Mouse (Mus musculus) megakaryocyte-erythroid progenitor cell, adult 5-6 weeks (primary cell): ENCODE results near the gene Gm26938. TPM values are rescaled to one million over a fixed set of nuclear protein-coding genes. Genes with fewer than 3 reads are reported as not detected.

Source experiments
- total RNA-seq, 2 experiments: library from RNA; stranded (forward) in 1 of 2; stranded (reverse) in 1 of 2; fragments of 200-1000, 215-1000 nt in 1 of 2; fragments of >200 nt in 1 of 2; fragmentation: Nextera tagmentation in 1 of 2; gene quantifications; 2 replicates each; pipeline ENCODE4 v1.2.3; 2014 to 2017

The Gm26938 gene
- total RNA-seq, 2 experiments from 2014 or later, result not detected

Other genes starting within 250 kb of the Gm26938 start
- 13.2 and 13.9 TPM in 2 replicates for gene Micall2, start 90.1 kb downstream of the Gm26938 start, total RNA-seq (2014; fragmentation: Nextera tagmentation)
- gene Micall2, start 90.1 kb downstream of the Gm26938 start, total RNA-seq (2017), result 2.6 and 5.7 TPM in 2 replicates
- gene Ints1, start 50.7 kb downstream of the Gm26938 start, total RNA-seq (2014; fragmentation: Nextera tagmentation), result 106 and 117 TPM in 2 replicates
- gene Ints1, start 50.7 kb downstream of the Gm26938 start, total RNA-seq (2017), result 33.9 and 34.7 TPM in 2 replicates
- gene Mafk, start 34.9 kb downstream of the Gm26938 start, total RNA-seq (2014; fragmentation: Nextera tagmentation), result 23.8 and 24.3 TPM in 2 replicates
- gene Mafk, start 34.9 kb downstream of the Gm26938 start, total RNA-seq (2017), result 40.1 and 49.3 TPM in 2 replicates
- not detected in 2 replicates for gene Tmem184a, start 6.5 kb downstream of the Gm26938 start, total RNA-seq (2014; fragmentation: Nextera tagmentation)
- gene Tmem184a, start 6.5 kb downstream of the Gm26938 start, total RNA-seq (2017), result 2.0 TPM in 1 of 2 replicates, not detected in the other
- 95.3 and 101 TPM in 2 replicates for gene Psmg3, start 478 bp upstream of the Gm26938 start, total RNA-seq (2014; fragmentation: Nextera tagmentation)
- 12.7 and 16.0 TPM in 2 replicates for gene Psmg3, start 478 bp upstream of the Gm26938 start, total RNA-seq (2017)
- 0.13 TPM in 1 of 2 replicates, not detected in the other for gene Elfn1, start 81.5 kb upstream of the Gm26938 start, total RNA-seq (2014; fragmentation: Nextera tagmentation)
- gene Elfn1, start 81.5 kb upstream of the Gm26938 start, total RNA-seq (2017), result not detected in 2 replicates